Mouse (Mus musculus) heart, adult 11 months (tissue): ENCODE results near the gene Tnfrsf8.

Source experiments
- DNase-seq: peaks from one replicate; pipeline ENCODE4 v3.0.0; 2022

The Tnfrsf8 gene

GRCm38 (mm10) chr4:145267631-145268110 is 47.3 kb downstream of the Tnfrsf8 start:
- DNase-seq: peak; percentile 97

GRCm38 (mm10) chr4:145266505-145266904 is 48.5 kb downstream of the Tnfrsf8 start:
- DNase-seq: no peak

DNA sequence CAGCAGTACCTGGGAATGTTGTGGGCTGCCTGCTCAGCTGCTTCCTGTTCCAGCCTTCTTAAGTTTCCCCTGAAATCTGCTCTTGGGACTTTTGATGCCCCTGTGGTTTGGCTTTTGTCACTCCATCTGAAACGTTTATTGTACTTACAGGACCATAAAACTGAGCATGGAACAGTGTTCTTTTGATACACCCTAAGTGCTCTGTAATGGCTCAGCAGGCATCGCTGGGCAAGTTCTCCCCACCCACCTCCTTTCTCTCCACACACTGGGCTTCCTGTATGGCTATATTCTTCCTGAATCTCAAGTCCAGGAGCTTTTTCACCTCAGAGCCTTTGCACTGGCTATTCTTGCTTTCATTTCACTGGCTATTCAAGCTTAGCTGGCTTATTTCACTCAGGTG is 50.2 kb downstream of the Tnfrsf8 start:
- DNase-seq: no peak

DNA sequence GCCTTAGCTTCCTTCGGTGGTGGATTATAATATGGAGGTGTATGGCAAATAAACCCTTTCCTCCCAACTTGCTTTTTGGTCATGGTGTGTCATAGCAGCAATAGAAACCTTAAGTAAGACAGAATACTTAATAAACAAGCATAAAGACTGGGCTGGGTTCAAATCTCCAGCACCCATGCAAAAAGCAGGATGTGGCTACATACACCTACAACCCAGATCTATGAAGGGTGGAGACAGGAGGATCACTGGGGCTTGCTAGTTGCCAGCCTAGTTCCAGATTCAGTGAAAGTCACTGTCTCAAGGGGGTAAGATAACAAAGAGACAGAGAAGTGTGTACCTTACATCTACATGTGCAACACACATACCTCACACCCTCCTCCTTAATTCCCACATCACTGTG is 51.4 kb downstream of the Tnfrsf8 start:
- DNase-seq: no peak

DNA sequence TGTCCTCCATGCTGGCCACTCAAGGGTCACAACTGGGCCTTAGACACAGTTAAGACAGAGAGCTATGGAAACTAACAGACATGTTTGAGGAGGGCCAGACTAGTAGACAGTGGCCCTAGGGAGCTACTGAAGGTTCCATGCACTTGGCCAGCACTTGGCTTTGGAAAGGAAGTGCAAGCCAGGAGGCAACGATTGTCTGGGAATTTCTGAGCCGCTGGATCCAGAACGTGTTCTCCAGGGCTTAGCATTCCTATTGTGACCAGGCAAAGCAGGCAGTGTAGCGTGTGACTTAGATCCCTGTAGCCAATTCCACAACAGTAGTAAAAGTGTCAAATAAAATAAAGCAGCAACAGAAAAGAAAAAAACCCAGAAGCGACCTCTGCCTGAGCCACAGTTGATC is 54.2 kb downstream of the Tnfrsf8 start:
- DNase-seq: peak; percentile 93

DNA sequence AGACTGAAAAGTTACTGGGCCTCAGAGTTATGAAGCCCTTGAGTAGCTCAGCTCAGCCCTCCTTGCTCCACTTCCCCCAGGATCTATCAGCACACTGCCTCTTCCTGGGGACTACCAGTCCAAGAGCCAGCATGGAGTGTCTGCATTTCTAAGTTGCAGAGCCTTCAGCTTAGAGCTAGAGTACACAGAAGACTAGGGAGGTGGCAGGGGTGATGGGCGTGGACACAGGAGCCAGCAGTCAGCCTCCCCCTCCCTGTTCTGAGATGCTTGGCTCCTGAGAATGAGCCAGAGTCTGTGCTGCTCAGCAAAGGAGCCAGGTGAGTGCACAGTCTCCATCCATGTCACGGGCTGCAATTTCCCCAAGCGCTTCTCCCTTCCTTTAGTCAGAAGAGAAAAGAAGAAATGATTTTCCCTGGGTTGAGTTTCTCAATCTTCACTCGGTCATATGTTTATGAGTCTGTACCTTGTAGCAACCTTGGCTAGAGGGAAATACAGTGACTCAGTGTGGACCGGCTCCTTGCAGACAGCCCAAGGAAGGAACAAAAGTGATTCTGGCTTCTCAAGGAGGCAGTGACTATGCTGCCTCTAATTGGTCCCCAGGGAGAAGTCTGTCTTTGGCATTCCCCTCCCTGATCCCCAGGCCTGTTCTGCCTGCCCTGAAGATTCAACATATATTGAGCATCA is 57.1 kb downstream of the Tnfrsf8 start:
- peak; percentile 83 for DNase-seq

DNA sequence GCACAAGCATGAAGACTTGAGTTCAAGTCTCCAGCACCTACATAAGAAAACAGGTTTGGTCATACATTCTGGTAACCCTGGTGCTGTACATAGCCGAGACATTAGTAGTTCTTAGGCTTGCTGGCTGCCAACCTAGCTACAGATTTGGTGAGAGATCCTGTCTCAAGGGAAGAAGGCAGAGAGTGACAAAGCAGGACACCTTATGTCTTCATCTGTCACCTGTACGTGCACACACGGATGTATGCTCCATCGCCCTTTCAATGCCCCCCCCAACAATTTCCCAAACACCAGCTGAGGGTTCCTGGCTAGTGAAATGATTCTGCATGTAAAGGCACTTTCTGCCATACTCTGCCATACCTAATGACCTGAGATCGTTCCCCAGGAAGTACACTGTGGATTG is 58.8 kb downstream of the Tnfrsf8 start:
- no peak for DNase-seq

GRCm38 (mm10) chr4:145254418-145254817 is 60.5 kb downstream of the Tnfrsf8 start:
- DNase-seq: peak; percentile 98

- no peak for DNase-seq
Measured at GRCm38 (mm10) chr4:145252611-145253010, 62.4 kb downstream of the Tnfrsf8 start.

- no peak for DNase-seq
Measured at GRCm38 (mm10) chr4:145251546-145251945, 63.4 kb downstream of the Tnfrsf8 start.

DNA sequence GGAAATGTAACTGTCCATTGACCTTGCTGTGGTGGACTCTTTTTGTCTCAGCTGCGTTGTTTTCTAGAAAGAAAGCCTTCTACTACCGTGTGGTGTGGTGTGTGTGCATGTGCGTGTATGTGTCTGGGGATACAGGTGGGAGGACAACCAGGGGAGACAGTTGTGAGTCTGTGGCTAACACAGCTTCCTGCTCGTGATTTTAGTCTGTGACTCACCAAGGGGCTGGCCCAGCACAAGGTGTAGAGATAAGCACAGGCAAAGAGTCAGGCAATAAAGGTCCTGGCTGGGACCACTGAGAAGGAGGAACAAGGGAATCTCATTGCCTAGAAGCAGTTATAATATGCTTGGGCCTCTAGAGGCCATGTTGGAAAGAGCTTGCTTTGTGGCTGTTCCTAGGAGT is 65.0 kb downstream of the Tnfrsf8 start:
- DNase-seq: peak; percentile 86

DNA sequence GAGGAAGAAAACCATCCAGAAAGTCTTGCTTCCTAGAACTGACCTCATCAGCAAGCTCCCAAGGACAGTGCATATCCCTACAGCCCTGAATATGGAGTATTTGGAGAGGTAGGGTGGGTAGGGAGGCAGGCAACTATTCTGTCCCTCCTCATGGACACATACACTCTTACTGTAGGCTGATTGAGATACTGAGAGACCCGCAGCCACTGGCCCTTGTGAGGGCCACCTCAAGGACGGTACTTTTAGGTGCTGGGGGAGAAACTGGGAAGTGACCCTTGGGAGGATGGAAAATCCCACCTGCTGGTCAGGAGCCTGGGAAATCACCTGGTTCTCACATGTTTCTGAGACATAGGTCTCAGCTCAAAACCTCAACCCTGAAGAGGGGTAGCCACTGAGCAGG is 67.4 kb downstream of the Tnfrsf8 start:
- DNase-seq: peak; percentile 72

GRCm38 (mm10) chr4:145246173-145247011 is 68.6 kb downstream of the Tnfrsf8 start, which contains the start of gene Tnfrsf1b:
Tnfrsf1b (minus strand) TSS chr4:145246870.
- peak; percentile 99 for DNase-seq

GRCm38 (mm10) chr4:145245581-145245980 is 69.4 kb downstream of the Tnfrsf8 start:
- DNase-seq: peak; percentile 94

GRCm38 (mm10) chr4:145244676-145245075 is 70.3 kb downstream of the Tnfrsf8 start:
- peak; percentile 84 for DNase-seq

GRCm38 (mm10) chr4:145242719-145243350 is 72.1 kb downstream of the Tnfrsf8 start:
- DNase-seq: peak; percentile 91

DNA sequence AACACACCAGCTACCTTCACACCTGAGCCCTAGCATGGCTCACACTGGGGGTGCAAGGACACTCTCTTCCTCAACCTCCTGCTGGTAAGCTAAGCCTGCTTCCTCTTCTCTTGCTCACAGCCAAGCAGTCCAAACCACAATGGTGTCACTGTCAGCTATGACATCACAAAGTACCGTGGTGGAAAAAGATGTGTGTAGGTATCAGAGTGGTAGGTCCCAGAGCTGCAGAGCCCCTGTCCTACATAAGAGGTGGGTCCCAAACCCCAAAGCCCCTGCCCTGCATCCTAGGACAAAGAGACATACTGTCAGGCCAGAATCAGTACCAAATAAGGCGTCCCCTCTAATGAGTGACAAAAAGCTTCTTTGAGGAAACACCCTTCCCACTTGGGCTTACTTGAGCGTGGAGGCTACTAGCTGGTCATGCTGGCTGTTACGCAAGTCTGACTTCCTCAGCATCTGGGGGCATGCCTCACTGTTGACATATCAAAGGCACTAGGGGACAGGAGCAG is 74.2 kb downstream of the Tnfrsf8 start:
- DNase-seq: peak; percentile 99

- DNase-seq: peak; percentile 99
Measured at GRCm38 (mm10) chr4:145239049-145239830, 75.7 kb downstream of the Tnfrsf8 start.

DNA sequence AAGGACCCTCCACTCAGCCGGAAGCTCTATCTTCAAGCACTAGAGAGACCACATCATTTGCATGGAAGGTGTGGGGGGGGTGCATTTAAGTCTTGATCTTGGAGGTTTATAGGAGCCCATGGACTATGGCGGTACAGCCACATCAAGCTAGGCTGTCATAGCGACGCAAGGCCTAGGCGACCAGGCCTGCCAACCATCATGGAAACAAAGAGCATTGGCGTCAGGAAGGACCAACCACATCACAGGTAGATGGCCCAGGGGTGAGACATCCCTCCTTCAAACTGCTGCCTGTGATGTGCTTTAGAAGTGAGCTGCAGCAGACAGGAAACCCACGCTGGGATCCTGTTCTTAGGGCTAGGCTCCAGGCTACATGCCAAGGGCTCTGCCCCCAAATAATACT is 78.9 kb downstream of the Tnfrsf8 start:
- peak; percentile 92 for DNase-seq

DNA sequence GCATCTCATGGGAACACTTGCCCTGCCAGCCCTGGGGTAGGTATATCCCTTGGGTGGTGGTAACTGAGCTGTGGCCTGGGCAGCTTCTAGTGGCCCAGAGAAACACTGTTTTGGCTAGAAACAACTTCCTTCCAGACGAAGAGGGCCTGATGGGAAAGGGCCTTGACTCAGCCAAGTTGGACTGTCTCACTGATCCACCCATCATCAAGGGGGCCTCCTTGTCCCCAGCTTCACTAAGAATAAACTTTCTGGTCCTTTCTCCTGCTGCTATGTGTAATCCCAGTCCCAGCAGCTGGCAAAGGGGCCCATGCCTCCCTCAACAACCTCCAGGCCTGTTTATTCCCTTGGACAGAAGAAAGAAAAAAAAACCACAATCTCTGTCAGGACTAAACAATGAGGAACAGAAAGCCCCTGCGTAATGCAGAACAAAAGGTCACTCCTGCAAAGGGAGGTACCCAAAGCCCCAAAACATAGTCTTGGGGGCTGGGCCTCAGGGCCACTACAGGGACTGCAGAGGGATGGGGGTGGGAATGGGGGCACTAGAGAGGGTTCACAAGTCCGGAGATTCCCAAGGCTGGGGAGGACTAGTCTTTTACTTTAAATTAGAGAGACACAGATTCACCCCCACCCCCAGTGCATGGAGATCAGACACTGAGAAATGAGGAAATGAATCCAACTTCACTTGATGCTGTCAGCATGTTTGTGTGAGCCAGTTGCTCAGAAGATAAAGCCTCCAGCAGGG is 81.3 kb downstream of the Tnfrsf8 start:
- peak; percentile 99 for DNase-seq

- DNase-seq: peak; percentile 97
Measured at GRCm38 (mm10) chr4:145231732-145232131, 83.2 kb downstream of the Tnfrsf8 start.

DNA sequence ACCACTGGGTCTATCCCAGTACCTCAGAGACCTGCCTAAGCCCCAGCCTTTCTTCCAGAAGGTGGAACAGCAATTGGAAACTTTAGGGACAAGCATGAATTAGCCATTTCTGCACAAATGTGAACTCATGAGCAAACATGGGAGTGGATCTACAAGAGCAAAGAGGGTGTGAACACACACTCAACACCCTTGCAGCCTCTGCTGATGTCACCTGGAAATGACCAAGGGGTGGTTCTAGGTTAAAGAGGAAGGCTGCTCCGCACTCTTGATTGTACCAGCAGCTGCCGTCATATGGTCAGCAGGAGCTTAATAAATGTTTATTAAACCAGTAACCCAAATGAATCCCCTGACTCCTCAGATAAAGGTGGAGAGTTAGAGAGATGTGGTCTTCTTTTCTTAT is 84.3 kb downstream of the Tnfrsf8 start:
- no peak for DNase-seq
